Mouse (Mus musculus): ENCODE results near the gene Eif3l. TPM values are rescaled to one million over a fixed set of nuclear protein-coding genes. Genes with fewer than 3 reads are reported as not detected.

The Eif3l gene
- polyA plus RNA-seq, 1 experiment = 172 TPM

GRCm38 (mm10) chr15:79129311-79129710 is 54.3 kb downstream of the Eif3l start:
- no peak overlapping the region for H3K4me3 ChIP-seq (ENCODE audit: insufficient read depth, low read depth, low read length)
- H3K4me1 ChIP-seq (ENCODE audit: control insufficient read depth, insufficient read depth, low read length) = peaks cover 17% of the 10 kb centered on the region
- no peak for DNase-seq
- WGBS = 62% methylated on average over 7 of the region's 7 CpGs
- H3K27ac ChIP-seq (ENCODE audit: insufficient read depth, low read depth, low read length) = no peak overlapping the region
- H3K36me3 ChIP-seq (ENCODE audit: control insufficient read depth, insufficient read depth, low read length) = no peaks in the 10 kb centered on the region; the same call in 1 of the 2 replicates
- TF ChIP-seq POLR2A (IDR thresholded peaks at IDR 0.05; ENCODE audit: low read depth, low read length) (no peak), CTCF (conservative IDR thresholded peaks at IDR 0.05; ENCODE audit: insufficient read depth, insufficient read length, low read depth, low read length) (no peak)
- H3K27me3 ChIP-seq (replicated peaks; ENCODE audit: control insufficient read depth, insufficient read depth, low read length) = no peaks in the 10 kb centered on the region

GRCm38 (mm10) chr15:79130782-79131181 is 55.8 kb downstream of the Eif3l start:
- TF ChIP-seq POLR2A (IDR thresholded peaks at IDR 0.05; ENCODE audit: low read depth, low read length) (no peak), CTCF (conservative IDR thresholded peaks at IDR 0.05; ENCODE audit: insufficient read depth, insufficient read length, low read depth, low read length) (no peak)
- DNase-seq = peak; percentile 77
- H3K4me1 ChIP-seq (ENCODE audit: control insufficient read depth, insufficient read depth, low read length) = peaks cover 31% of the 10 kb centered on the region
- H3K27ac ChIP-seq (ENCODE audit: insufficient read depth, low read depth, low read length) = peak overlapping the region; percentile 72
- 41% methylated on average over 10 of the region's 10 CpGs for WGBS
- H3K36me3 ChIP-seq (ENCODE audit: control insufficient read depth, insufficient read depth, low read length) = no peaks in the 10 kb centered on the region; the same call in 1 of the 2 replicates
- H3K4me3 ChIP-seq (ENCODE audit: insufficient read depth, low read depth, low read length) = no peak overlapping the region
- H3K27me3 ChIP-seq (replicated peaks; ENCODE audit: control insufficient read depth, insufficient read depth, low read length) = no peaks in the 10 kb centered on the region

GRCm38 (mm10) chr15:79131442-79131841 is 56.5 kb downstream of the Eif3l start:
- peak overlapping the region; percentile 90 for H3K27ac ChIP-seq (ENCODE audit: insufficient read depth, low read depth, low read length)
- WGBS = 35% methylated on average over 7 of the region's 7 CpGs
- peak; percentile 97 for DNase-seq
- TF ChIP-seq CTCF (conservative IDR thresholded peaks at IDR 0.05; ENCODE audit: insufficient read depth, insufficient read length, low read depth, low read length) (no peak), POLR2A (IDR thresholded peaks at IDR 0.05; ENCODE audit: low read depth, low read length) (no peak)
- no peaks in the 10 kb centered on the region; the same call in 1 of the 2 replicates for H3K36me3 ChIP-seq (ENCODE audit: control insufficient read depth, insufficient read depth, low read length)
- H3K4me1 ChIP-seq (ENCODE audit: control insufficient read depth, insufficient read depth, low read length) = peaks cover 37% of the 10 kb centered on the region
- peak overlapping the region; percentile 45 for H3K4me3 ChIP-seq (ENCODE audit: insufficient read depth, low read depth, low read length)
- no peaks in the 10 kb centered on the region for H3K27me3 ChIP-seq (replicated peaks; ENCODE audit: control insufficient read depth, insufficient read depth, low read length)

GRCm38 (mm10) chr15:79133191-79133661 is 58.2 kb downstream of the Eif3l start:
- 60% methylated on average over 6 of the region's 6 CpGs for WGBS
- no peak for TF ChIP-seq POLR2A (IDR thresholded peaks at IDR 0.05; ENCODE audit: low read depth, low read length)
- no peak for TF ChIP-seq CTCF (conservative IDR thresholded peaks at IDR 0.05; ENCODE audit: insufficient read depth, insufficient read length, low read depth, low read length)
- no peaks in the 10 kb centered on the region for H3K36me3 ChIP-seq (ENCODE audit: control insufficient read depth, insufficient read depth, low read length)
- no peak overlapping the region for H3K4me3 ChIP-seq (ENCODE audit: insufficient read depth, low read depth, low read length)
- no peaks in the 10 kb centered on the region for H3K27me3 ChIP-seq (replicated peaks; ENCODE audit: control insufficient read depth, insufficient read depth, low read length)
- peaks cover 37% of the 10 kb centered on the region for H3K4me1 ChIP-seq (ENCODE audit: control insufficient read depth, insufficient read depth, low read length)
- peak overlapping the region; percentile 68 for H3K27ac ChIP-seq (ENCODE audit: insufficient read depth, low read depth, low read length)
- DNase-seq = peak; percentile 62

GRCm38 (mm10) chr15:79134496-79135270 is 59.7 kb downstream of the Eif3l start:
- 68% methylated on average over 9 of the region's 9 CpGs for WGBS

GRCm38 (mm10) chr15:79135332-79135731 is 60.4 kb downstream of the Eif3l start:
- WGBS = 53% methylated on average over 9 of the region's 9 CpGs
- DNase-seq = no peak
- H3K27ac ChIP-seq (ENCODE audit: insufficient read depth, low read depth, low read length) = peak overlapping the region; percentile 32
- H3K36me3 ChIP-seq (ENCODE audit: control insufficient read depth, insufficient read depth, low read length) = no peaks in the 10 kb centered on the region
- TF ChIP-seq CTCF (conservative IDR thresholded peaks at IDR 0.05; ENCODE audit: insufficient read depth, insufficient read length, low read depth, low read length) = no peak
- no peak for TF ChIP-seq POLR2A (IDR thresholded peaks at IDR 0.05; ENCODE audit: low read depth, low read length)
- peaks cover 36% of the 10 kb centered on the region for H3K4me1 ChIP-seq (ENCODE audit: control insufficient read depth, insufficient read depth, low read length)
- H3K4me3 ChIP-seq (ENCODE audit: insufficient read depth, low read depth, low read length) = no peak overlapping the region
- no peaks in the 10 kb centered on the region for H3K27me3 ChIP-seq (replicated peaks; ENCODE audit: control insufficient read depth, insufficient read depth, low read length)

More at GRCm38 (mm10) chr15:79134496-79135270, 59.7 kb downstream of the Eif3l start:
- H3K4me1 ChIP-seq (ENCODE audit: control insufficient read depth, insufficient read depth, low read length) = peaks cover 37% of the 10 kb centered on the region
- peak overlapping the region; percentile 68 for H3K27ac ChIP-seq (ENCODE audit: insufficient read depth, low read depth, low read length)
- peak; percentile 50 for DNase-seq
- H3K27me3 ChIP-seq (replicated peaks; ENCODE audit: control insufficient read depth, insufficient read depth, low read length) = no peaks in the 10 kb centered on the region
- no peak overlapping the region for H3K4me3 ChIP-seq (ENCODE audit: insufficient read depth, low read depth, low read length)
- H3K36me3 ChIP-seq (ENCODE audit: control insufficient read depth, insufficient read depth, low read length) = no peaks in the 10 kb centered on the region
- no peak for TF ChIP-seq POLR2A (IDR thresholded peaks at IDR 0.05; ENCODE audit: low read depth, low read length)
- no peak for TF ChIP-seq CTCF (conservative IDR thresholded peaks at IDR 0.05; ENCODE audit: insufficient read depth, insufficient read length, low read depth, low read length)

All from kidney, adult 2 months (tissue).